Mouse (Mus musculus) liver, embryonic 14.5 days (tissue): ENCODE data around the gene Trpv6.
A peak's percentile ranks its signal among the peaks of the same experiment; 100 is the strongest.

Source experiments
- CTCF ChIP-seq: IDR thresholded peaks from 2 replicates; pipeline ENCODE4 v1.5.1; 2016; ENCODE audit warnings: antibody characterized with exemption, low read depth, control low read depth
- EP300 ChIP-seq: IDR thresholded peaks from 2 replicates; pipeline ENCODE4 v1.6.1; 2016; ENCODE audit warnings: antibody characterized with exemption, low read depth

DNA sequence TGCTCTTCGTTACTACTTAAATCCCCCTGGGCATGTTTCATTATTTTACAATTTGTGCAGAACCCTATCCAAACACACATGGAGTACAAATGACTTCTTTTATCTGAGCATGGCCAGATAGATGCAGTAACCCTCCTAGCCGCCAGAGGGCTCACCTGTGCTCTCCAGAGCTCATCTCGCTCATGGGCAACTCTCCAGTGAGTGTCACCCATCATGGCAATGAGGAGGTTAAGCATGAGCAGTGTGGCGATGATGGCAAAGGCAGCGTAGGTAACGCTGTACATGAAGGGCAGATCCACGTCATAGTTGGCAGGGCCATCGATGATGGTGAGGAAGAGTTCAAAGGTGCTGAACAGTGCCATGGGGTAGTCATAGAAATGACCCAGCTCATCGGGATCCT, 13.5 kb downstream of the Trpv6 start:
- TF ChIP-seq CTCF (peak; percentile 92), EP300 (no peak)
